Mouse (Mus musculus) cerebellum, adult 2 months (tissue): ENCODE measurements around the gene Fndc3b.

Experiments
- CTCF ChIP-seq: fragments of 200-500 bp; IDR thresholded peaks from 2 replicates; pipeline ENCODE4 v1.5.1; 2011; ENCODE audit warnings: low read depth, mild to moderate bottlenecking, control low read depth, low read length, moderate library complexity, borderline replicate concordance; ENCODE audit not compliant: insufficient read depth
- POLR2A ChIP-seq: fragments of 200-500 bp; IDR thresholded peaks from 2 replicates; pipeline ENCODE4 v1.6.1; 2011; ENCODE audit warnings: low read length, control low read depth, borderline replicate concordance; ENCODE audit not compliant: insufficient read depth

GRCm38 (mm10) chr3:27483321-27483720 lies 227.8 kb downstream of the Fndc3b start:
- no peak for TF ChIP-seq POLR2A
- TF ChIP-seq CTCF: no peak
